Mouse (Mus musculus) brain, embryonic 14.5 days (tissue): ENCODE measurements at regions not wholly inside any gene's neighbourhood (a gene's known extent, or its start where the extent isn't known, plus 50 kb on each side); places are given as distances from the start of the nearest gene placed in this dataset.

Experiments
- CTCF ChIP-seq: fragments of 200-500 bp; IDR thresholded peaks from 2 replicates; pipeline ENCODE4 v1.5.1; 2012; ENCODE audit warnings: inconsistent platforms, mild to moderate bottlenecking, moderate library complexity, borderline replicate concordance; ENCODE audit not compliant: insufficient read depth, insufficient read length; ENCODE audit errors: extremely low read depth
- POLR2A ChIP-seq: fragments of 200-500 bp; IDR thresholded peaks from 2 replicates; pipeline ENCODE4 v1.6.1; 2012; ENCODE audit warnings: mild to moderate bottlenecking, inconsistent platforms, borderline replicate concordance; ENCODE audit not compliant: poor library complexity, insufficient read depth, insufficient read length, severe bottlenecking; ENCODE audit errors: extremely low read depth

GRCm38 (mm10) chr7:67825636-67826280 is 66.2 kb upstream of the Synm start:
- TF ChIP-seq CTCF (no peak), POLR2A (no peak)
